Mouse (Mus musculus) heart, embryonic 14.5 days (tissue): ENCODE data around the gene Tbcc. TPM values are rescaled to one million over a fixed set of nuclear protein-coding genes. Genes with fewer than 3 reads are reported as not detected.
A peak's percentile ranks its signal among the peaks of the same experiment; 100 is the strongest.

Experiments
- ATAC-seq: fragments of 200-750 bp; cut with Nextera tagmentation; 2 replicates; pipeline ENCODE4 v1.8.0; 2017; ENCODE audit warnings: low read depth, moderate TSS enrichment; ENCODE audit not compliant: insufficient number of reproducible peaks, insufficient read depth, low FRiP score
- H3K27ac ChIP-seq, 2 experiments: fragments of 200-500 bp in 1 of 2; fragments of 300-500 bp in 1 of 2; sonication (generic) in 1 of 2; replicated peaks in 1 of 2; 2 replicates each; pipeline ENCODE4 v1.5.1; 2012 to 2014; ENCODE audit warnings: low read depth in 2 of 2, low read length in 2 of 2, control low read depth in 1 of 2, mild to moderate bottlenecking in 1 of 2, mixed read lengths in 1 of 2; ENCODE audit not compliant: control insufficient read depth in 1 of 2, insufficient read depth in 1 of 2
- H3K27me3 ChIP-seq: fragments of 300-500 bp; sonication (generic); 2 replicates; pipeline ENCODE4 v1.6.1; 2014; ENCODE audit warnings: mild to moderate bottlenecking, low read length, control low read depth; ENCODE audit not compliant: control insufficient read depth, insufficient read depth
- H3K36me3 ChIP-seq: fragments of 300-500 bp; sonication (generic); 2 replicates; pipeline ENCODE4 v1.6.1; 2014; ENCODE audit warnings: mild to moderate bottlenecking, control low read depth, low read length, mixed read lengths; ENCODE audit not compliant: control insufficient read depth, insufficient read depth
- H3K4me1 ChIP-seq, 2 experiments: fragments of 200-500 bp in 1 of 2; fragments of 300-500 bp in 1 of 2; sonication (generic) in 1 of 2; 2 replicates each; pipeline ENCODE4 v1.6.1; 2012 to 2014; ENCODE audit warnings: low read length in 2 of 2, control low read depth in 1 of 2, mixed read lengths in 1 of 2; ENCODE audit not compliant: control insufficient read depth in 2 of 2, insufficient read depth in 2 of 2
- H3K4me2 ChIP-seq: fragments of 300-500 bp; sonication (generic); 2 replicates; pipeline ENCODE4 v1.6.1; 2014; ENCODE audit warnings: mild to moderate bottlenecking, low read length
- H3K4me3 ChIP-seq, 2 experiments: fragments of 200-500 bp in 1 of 2; fragments of 300-500 bp in 1 of 2; sonication (generic) in 1 of 2; 2 replicates each; pipeline ENCODE4 v1.5.1; 2012 to 2014; ENCODE audit warnings: low read length in 2 of 2, mild to moderate bottlenecking in 2 of 2, control low read depth in 1 of 2, low read depth in 1 of 2, moderate library complexity in 1 of 2; ENCODE audit not compliant: control insufficient read depth in 1 of 2, insufficient read depth in 1 of 2
- H3K9ac ChIP-seq: fragments of 300-500 bp; sonication (generic); 2 replicates; pipeline ENCODE4 v1.6.1; 2014; ENCODE audit warnings: mild to moderate bottlenecking, low read length
- H3K9me3 ChIP-seq: fragments of 300-500 bp; sonication (generic); 2 replicates; pipeline ENCODE4 v1.6.1; 2016; ENCODE audit warnings: low read length, control low read depth; ENCODE audit not compliant: control insufficient read depth
- WGBS: fragments of 180-500 bp; shearing (Covaris S2); extraction: QIAGEN DNeasy Blood & Tissue Kit; methylation state at CpG from one replicate; pipeline ENCODE4 v1.1.7; 2014; 5-methylcytosine and 5-hydroxymethylcytosine counted together
- polyA plus RNA-seq: library from polyadenylated mRNA; unstranded; fragments of >200 nt; fragmentation: Nextera tagmentation; extraction: Ambion mirVana; gene quantifications from 2 replicates; pipeline ENCODE4 v1.2.1, GENCODE M21; 2014

The Tbcc gene
- polyA plus RNA-seq, 1 experiment from 2014 or later = 54.7 TPM

DNA sequence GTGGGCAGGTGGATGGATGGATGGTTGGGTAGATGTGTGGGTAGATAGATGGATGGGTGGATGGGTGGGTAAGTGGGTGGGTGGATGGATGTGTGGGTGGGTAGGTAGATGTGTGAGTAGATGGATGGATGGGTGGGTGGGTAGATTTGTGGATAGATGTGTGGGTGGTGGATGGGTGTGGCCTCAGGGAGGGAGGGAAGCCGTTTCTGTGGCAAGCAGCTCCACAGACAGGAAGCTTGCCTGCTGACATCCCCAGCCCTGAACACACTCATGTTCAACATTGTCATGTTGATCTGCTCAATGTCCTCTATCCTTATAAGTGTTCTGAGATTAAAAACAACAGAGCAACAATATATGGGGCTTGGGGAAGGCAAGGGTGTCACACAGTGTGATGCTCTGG lies 19.6 kb upstream of the Tbcc start:
- H3K27ac ChIP-seq = no peak overlapping the region
- peaks cover 13 to 16% of the 10 kb centered on the region in 2 experiments for H3K4me1 ChIP-seq
- H3K27me3 ChIP-seq = no peaks in the 10 kb centered on the region
- H3K9me3 ChIP-seq = no peaks in the 10 kb centered on the region
- H3K4me2 ChIP-seq = no peak overlapping the region
- no peak for ATAC-seq
- 50% methylated on average over 1 of the region's 1 CpGs for WGBS
- no peaks in the 10 kb centered on the region for H3K36me3 ChIP-seq
- no peak overlapping the region for H3K9ac ChIP-seq
- no peak overlapping the region for H3K4me3 ChIP-seq

DNA sequence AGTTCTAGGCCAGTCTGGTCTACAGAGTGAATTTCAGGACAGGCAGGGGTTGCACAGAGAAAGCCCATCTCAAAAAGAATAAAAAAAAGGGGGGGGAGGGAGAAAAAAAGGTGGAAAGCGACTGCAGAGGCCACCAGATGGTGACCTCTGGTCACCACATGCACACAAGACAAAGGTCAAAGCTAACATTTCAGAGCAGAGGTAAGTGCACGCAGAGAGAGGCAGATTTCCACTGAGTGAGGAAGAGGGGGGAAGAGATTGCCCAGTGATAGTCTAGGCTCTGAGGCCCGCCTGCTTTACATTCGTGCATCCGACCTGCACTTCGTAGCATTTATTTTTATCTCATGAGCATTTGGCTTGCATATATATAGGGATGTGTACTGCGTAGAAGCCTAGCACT lies 17.7 kb upstream of the Tbcc start:
- Histone ChIP-seq H3K4me2 (no peak overlapping the region), H3K27ac (no peak overlapping the region), H3K27me3 (no peaks in the 10 kb centered on the region), H3K36me3 (no peaks in the 10 kb centered on the region), H3K4me3 (no peak overlapping the region), H3K4me1 (peaks cover 13 to 16% of the 10 kb centered on the region in 2 experiments), H3K9me3 (no peaks in the 10 kb centered on the region), H3K9ac (no peak overlapping the region)
- WGBS = 79% methylated on average over 7 of the region's 7 CpGs
- ATAC-seq = no peak

DNA sequence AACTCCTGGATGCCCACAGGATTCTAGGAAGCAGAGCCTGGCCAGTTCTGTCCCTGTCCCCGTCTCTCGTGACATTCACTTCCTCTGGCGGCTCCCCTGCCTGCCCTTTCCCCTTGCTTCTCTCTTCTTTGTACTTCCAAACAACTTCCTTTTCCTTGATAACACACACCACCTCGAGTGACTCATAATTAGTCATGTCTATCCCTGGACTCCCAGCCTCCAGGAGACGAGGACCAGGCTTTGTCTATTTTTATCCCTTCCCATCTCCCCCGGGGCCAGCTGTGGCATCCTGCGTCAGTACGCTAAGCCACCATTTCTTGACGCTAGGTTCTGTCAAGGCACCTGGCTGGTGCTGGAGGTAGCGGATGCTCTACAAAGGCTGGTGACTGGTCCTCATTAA lies 16.4 kb upstream of the Tbcc start:
- Histone ChIP-seq H3K36me3 (no peaks in the 10 kb centered on the region), H3K27ac (peak overlapping the region; percentile 50 to 74), H3K4me3 (no peak overlapping the region), H3K4me1 (peaks cover 13 to 16% of the 10 kb centered on the region in 2 experiments), H3K9ac (no peak overlapping the region), H3K4me2 (peak overlapping the region; percentile 44), H3K27me3 (no peaks in the 10 kb centered on the region), H3K9me3 (no peaks in the 10 kb centered on the region)
- WGBS = 5% methylated on average over 10 of the region's 10 CpGs
- ATAC-seq = peak; percentile 49

DNA sequence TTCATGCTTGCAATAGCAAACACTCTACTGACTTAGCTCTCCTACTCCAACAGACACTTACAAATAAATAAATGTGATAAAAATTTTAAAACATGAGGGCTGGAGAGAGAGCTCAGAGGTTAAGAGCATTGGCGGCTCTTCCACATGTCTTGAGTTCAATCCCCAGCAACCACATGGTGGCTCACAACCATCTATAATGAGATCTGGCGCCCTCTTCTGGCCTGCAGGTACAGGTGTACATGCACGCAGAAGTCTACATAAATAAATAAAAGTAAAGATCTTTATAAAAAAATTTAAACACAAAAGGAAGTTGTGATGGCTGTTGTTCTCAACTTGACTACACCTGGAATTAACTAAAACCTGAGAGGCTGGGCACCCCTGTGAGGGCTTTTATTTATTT lies 14.9 kb upstream of the Tbcc start:
- H3K27me3 ChIP-seq = no peaks in the 10 kb centered on the region
- no peak overlapping the region for H3K9ac ChIP-seq
- no peaks in the 10 kb centered on the region for H3K36me3 ChIP-seq
- ATAC-seq = no peak
- H3K4me2 ChIP-seq = no peak overlapping the region
- H3K9me3 ChIP-seq = no peaks in the 10 kb centered on the region
- H3K4me1 ChIP-seq = peaks cover 13 to 24% of the 10 kb centered on the region in 2 experiments
- H3K4me3 ChIP-seq = no peak overlapping the region
- WGBS = 74% methylated on average over 3 of the region's 3 CpGs
- no peak overlapping the region for H3K27ac ChIP-seq

DNA sequence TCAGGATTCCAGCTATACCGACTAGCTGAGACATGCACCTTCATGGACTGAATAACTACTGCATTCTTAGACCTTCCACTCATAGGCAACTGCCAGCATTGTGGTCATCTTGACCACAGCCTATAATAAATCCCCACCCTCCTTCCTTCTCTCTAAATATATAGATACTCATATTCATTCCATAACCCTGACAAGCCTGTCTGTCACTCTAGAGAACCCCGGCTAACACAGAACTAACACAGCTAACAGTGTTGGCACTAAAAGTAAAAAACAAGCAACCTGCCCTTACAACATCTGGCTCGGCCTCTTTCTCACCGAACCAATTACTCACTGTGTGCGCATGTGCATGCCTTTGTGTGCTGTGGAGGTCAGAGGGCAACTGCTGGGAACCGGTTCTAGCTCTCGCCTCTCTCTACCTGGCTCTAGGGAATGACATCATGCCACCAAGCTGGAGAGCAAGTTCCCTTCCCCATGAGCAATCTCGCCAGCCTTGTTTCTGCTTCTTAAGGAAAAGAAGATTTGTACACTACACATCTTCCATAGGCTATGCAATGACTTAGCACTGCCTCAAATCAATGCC lies 14.0 kb upstream of the Tbcc start:
- H3K27ac ChIP-seq = 0 out of 4 replicates have a peak overlapping the region, but pooled peaks of 1 of the 2 experiments have one; percentile 22
- H3K9me3 ChIP-seq = no peaks in the 10 kb centered on the region
- H3K4me3 ChIP-seq = no peak overlapping the region
- H3K36me3 ChIP-seq = no peaks in the 10 kb centered on the region
- no peak overlapping the region for H3K9ac ChIP-seq
- 73% methylated on average over 8 of the region's 8 CpGs for WGBS
- no peak for ATAC-seq
- no peak overlapping the region for H3K4me2 ChIP-seq
- no peaks in the 10 kb centered on the region for H3K27me3 ChIP-seq
- peaks cover 13 to 24% of the 10 kb centered on the region in 2 experiments for H3K4me1 ChIP-seq

DNA sequence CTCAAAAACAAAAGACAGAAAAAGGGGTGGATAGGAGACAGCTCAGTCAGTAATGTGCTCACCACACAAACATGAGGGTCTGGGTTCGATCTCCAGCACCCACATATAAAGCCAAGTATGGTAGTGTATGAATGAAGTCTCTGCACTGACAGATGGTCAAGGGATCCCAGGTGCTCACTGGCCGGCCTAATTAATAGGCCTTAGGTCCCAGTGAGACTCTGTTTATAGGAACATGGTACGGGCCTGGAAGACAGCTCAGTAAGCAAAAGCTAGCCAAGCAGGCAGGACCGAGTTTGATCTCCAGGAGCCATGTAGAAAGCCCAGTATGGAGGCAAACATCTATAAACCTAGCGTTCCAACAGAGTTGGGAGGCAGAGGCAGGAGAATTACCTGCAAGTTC lies 13.4 kb upstream of the Tbcc start:
- no peaks in the 10 kb centered on the region for H3K9me3 ChIP-seq
- H3K4me3 ChIP-seq = no peak overlapping the region
- H3K27ac ChIP-seq = 0 out of 4 replicates have a peak overlapping the region, but pooled peaks of 1 of the 2 experiments have one; percentile 22
- no peaks in the 10 kb centered on the region for H3K27me3 ChIP-seq
- WGBS = 83% methylated on average over 5 of the region's 5 CpGs
- no peak overlapping the region for H3K9ac ChIP-seq
- no peak overlapping the region for H3K4me2 ChIP-seq
- H3K4me1 ChIP-seq = peaks cover 13 to 24% of the 10 kb centered on the region in 2 experiments
- no peaks in the 10 kb centered on the region for H3K36me3 ChIP-seq
- no peak for ATAC-seq

DNA sequence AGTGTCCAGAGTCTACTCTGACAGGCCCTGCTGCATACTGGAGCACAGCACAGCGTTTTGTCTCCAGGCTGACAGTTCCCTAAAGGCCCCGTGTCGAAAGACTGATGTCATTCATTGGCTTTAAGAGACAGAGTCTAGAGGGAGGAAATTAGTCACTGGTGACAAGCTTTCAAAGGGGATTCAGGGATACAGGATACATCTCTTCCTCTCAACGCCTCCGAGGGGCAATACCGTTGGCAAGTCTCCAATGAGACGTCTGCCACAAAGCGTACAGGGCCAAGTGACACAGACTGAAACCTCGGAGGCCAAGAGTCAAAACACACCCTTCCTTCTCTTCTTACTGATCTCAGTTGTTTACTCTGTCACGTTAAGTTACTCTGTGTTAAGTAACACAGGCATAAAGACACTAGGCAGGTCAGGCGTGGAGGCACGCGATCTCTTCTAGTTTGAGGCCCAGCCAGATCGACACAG lies 10.6 kb upstream of the Tbcc start:
- H3K36me3 ChIP-seq = no peaks in the 10 kb centered on the region
- H3K4me3 ChIP-seq = no peak overlapping the region
- peaks cover 0 to 8% of the 10 kb centered on the region in 2 experiments; a peak in 2 of 4 replicates for H3K4me1 ChIP-seq
- no peak overlapping the region for H3K9ac ChIP-seq
- peaks cover 5% of the 10 kb centered on the region; the same call in 1 of the 2 replicates for H3K27me3 ChIP-seq
- peak overlapping the region; percentile 57 to 73 for H3K27ac ChIP-seq
- WGBS = 18% methylated on average over 14 of the region's 14 CpGs
- H3K9me3 ChIP-seq = no peaks in the 10 kb centered on the region
- ATAC-seq = peak; percentile 41
- no peak overlapping the region for H3K4me2 ChIP-seq

DNA sequence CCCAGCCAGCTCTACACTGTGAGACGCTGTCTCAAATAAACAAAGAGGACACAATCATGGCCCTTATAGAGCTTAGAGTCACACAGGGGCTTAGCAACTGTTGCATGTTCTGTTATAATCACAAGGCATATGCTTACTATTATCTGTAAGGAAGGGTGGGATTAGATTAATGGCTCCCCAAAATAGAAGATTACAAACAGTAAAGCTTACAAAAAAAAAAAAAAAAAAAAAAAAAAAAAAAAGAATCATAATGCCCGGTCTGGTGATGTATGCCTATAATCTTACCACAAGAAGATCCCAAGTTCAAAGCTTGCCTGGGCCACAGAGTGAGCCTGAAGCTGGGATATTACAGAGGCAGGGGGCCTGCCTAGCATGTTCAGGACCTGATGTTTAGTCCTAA lies 10.2 kb upstream of the Tbcc start:
- WGBS = 60% methylated on average over 2 of the region's 2 CpGs

More for the DNA sequence above, 10.2 kb upstream of the Tbcc start:
- Histone ChIP-seq H3K4me2 (no peak overlapping the region), H3K4me3 (no peak overlapping the region), H3K9me3 (no peaks in the 10 kb centered on the region), H3K27ac (peak overlapping the region; percentile 12 to 73; a peak in 2 of 4 replicates), H3K27me3 (peaks cover 5% of the 10 kb centered on the region; the same call in 1 of the 2 replicates), H3K36me3 (no peaks in the 10 kb centered on the region), H3K9ac (no peak overlapping the region), H3K4me1 (peaks cover 0 to 11% of the 10 kb centered on the region in 2 experiments; a peak in 2 of 4 replicates)
- ATAC-seq = no peak
